Mouse (Mus musculus) kidney, postnatal 14 days (tissue): ENCODE data around the gene Sgk2.
A peak's percentile ranks its signal among the peaks of the same experiment; 100 is the strongest.
"Not testable (repeated sequence)": the region's sequence is repeated elsewhere in the genome, so short reads cannot be mapped to it uniquely, and the experiment has no call there.

Experiments
- DNase-seq: peaks from one replicate; pipeline ENCODE4 v3.0.0; 2022; ENCODE audit warnings: mixed read lengths

The Sgk2 gene

GRCm38 (mm10) chr2:162992084-162992437 is 4.9 kb downstream of the Sgk2 start:
- DNase-seq: peak; percentile 58

GRCm38 (mm10) chr2:162993881-162994616 is 6.9 kb downstream of the Sgk2 start:
- peak; percentile 49 for DNase-seq

- peak; percentile 65 for DNase-seq
These were observed 11.5 kb downstream of the Sgk2 start for GRCm38 (mm10) chr2:162998528-162999230.

- peak; percentile 61 for DNase-seq
These were observed 12.6 kb downstream of the Sgk2 start for GRCm38 (mm10) chr2:162999744-163000143.

- no peak for DNase-seq
These were observed 13.9 kb downstream of the Sgk2 start for GRCm38 (mm10) chr2:163001071-163001470.

- DNase-seq: no peak
These were observed 20.2 kb downstream of the Sgk2 start for GRCm38 (mm10) chr2:163007299-163007698.

GRCm38 (mm10) chr2:163016916-163017743 is 30.0 kb downstream of the Sgk2 start, which contains the start of gene Ift52:
Ift52 (plus strand) TSS chr2:163017354.
- peak; percentile 94 for DNase-seq

GRCm38 (mm10) chr2:163031289-163031688 is 44.2 kb downstream of the Sgk2 start:
- no peak for DNase-seq

GRCm38 (mm10) chr2:163031757-163032156 is 44.6 kb downstream of the Sgk2 start:
- DNase-seq: no peak

GRCm38 (mm10) chr2:163032622-163033021 is 45.5 kb downstream of the Sgk2 start:
- DNase-seq: no peak

- DNase-seq: no peak
These were observed 52.8 kb downstream of the Sgk2 start for GRCm38 (mm10) chr2:163039940-163040339.

- peak; percentile 78 for DNase-seq
These were observed 61.0 kb downstream of the Sgk2 start for GRCm38 (mm10) chr2:163048125-163048524.

- no peak for DNase-seq
These were observed 62.0 kb downstream of the Sgk2 start for GRCm38 (mm10) chr2:163049116-163049515.

- DNase-seq: no peak
These were observed 64.6 kb downstream of the Sgk2 start for GRCm38 (mm10) chr2:163051691-163052090.

- no peak for DNase-seq
These were observed 65.0 kb downstream of the Sgk2 start for GRCm38 (mm10) chr2:163052101-163052500.

GRCm38 (mm10) chr2:163052826-163053225 is 65.7 kb downstream of the Sgk2 start:
- DNase-seq: no peak

GRCm38 (mm10) chr2:163054335-163054840 is 67.3 kb downstream of the Sgk2 start, which contains the start of gene Mybl2:
Mybl2 (plus strand) TSS chr2:163054687.
- DNase-seq: peak; percentile 94

GRCm38 (mm10) chr2:163054891-163055494 is 67.9 kb downstream of the Sgk2 start:
- DNase-seq: no peak

- no peak for DNase-seq
These were observed 68.6 kb downstream of the Sgk2 start for GRCm38 (mm10) chr2:163055715-163056114.

- no peak for DNase-seq
These were observed 69.5 kb downstream of the Sgk2 start for GRCm38 (mm10) chr2:163056584-163056983.

GRCm38 (mm10) chr2:163058981-163059380 is 71.9 kb downstream of the Sgk2 start:
- DNase-seq: not testable (repeated sequence)

- no peak for DNase-seq
These were observed 73.5 kb downstream of the Sgk2 start for GRCm38 (mm10) chr2:163060630-163061029.
